Mouse (Mus musculus): ENCODE measurements around the gene Nup85.

Nup85 gene

DNA sequence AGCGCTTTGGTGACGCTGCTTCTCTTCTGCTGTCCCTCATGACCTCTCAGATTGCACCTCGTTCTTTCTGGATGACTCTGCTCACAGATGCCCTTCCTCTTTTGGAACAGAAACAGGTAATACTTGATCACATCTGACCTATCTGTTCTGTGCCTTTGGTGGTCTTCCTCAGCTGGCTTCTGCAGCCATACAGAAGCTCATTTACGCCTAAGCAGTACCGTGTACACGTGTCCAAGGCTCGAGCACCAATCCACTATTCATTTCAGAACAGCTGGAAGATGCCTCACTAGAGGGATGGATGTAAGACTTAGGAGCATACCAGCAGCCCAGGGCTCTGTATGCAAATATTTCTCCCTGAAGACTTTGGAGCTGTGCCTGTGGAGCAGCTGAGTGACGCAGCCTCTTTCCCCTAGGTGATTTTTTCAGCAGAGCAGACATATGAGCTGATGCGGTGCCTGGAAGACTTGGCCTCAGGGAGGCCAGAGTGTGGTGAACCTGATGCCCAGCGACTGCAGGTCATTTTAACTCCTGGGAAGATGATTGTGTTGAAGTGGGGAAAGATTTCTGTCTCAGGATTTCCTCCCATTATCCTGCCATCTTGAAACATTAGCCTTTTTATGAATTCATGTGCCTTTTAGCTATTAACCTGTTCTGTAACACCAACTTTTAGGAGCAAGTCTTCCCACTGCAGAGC lies 18.8 kb downstream of the Nup85 start:
- no peak for DNase-seq (ENCODE audit: low read depth, low spot score)

GRCm38 (mm10) chr11:115584376-115585073 lies 20.3 kb downstream of the Nup85 start:
- DNase-seq (ENCODE audit: low read depth, low spot score), result no peak

DNA sequence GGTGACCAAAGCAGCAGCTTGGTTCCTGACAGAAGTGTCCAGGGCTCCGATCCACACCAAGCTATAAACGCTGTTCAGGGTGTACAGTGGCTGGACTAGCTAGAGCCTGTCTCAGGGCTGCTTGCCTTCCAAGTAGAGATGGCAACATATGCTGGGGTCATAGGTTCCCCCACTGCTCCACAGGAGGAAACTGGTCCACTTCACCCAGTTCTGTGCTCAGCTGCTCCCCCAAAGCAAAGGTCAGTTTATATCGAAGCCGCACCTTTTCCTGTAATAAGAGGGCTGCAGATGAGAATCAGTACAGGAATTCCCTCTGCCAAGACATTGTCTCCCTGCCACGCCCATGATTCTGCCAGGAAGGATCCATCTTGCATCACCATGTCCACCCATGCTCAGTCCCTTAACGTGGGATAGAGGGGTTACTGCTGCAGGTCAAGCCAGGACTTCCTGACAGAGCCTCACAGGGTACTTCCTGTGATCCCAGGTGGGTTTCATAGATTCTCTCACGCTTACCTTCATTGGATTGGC lies 21.4 kb downstream of the Nup85 start:
- no peak for DNase-seq (ENCODE audit: low read depth, low spot score)

GRCm38 (mm10) chr11:115586403-115586802 lies 22.2 kb downstream of the Nup85 start:
- no peak for DNase-seq (ENCODE audit: low read depth, low spot score)

GRCm38 (mm10) chr11:115587984-115588383 lies 23.8 kb downstream of the Nup85 start:
- DNase-seq (ENCODE audit: low read depth, low spot score), result no peak

- DNase-seq (ENCODE audit: low read depth, low spot score), result no peak
Observed at GRCm38 (mm10) chr11:115590526-115591075, 26.4 kb downstream of the Nup85 start.

- no peak for DNase-seq (ENCODE audit: low read depth, low spot score)
Observed at GRCm38 (mm10) chr11:115595209-115595608, 31.0 kb downstream of the Nup85 start.

DNA sequence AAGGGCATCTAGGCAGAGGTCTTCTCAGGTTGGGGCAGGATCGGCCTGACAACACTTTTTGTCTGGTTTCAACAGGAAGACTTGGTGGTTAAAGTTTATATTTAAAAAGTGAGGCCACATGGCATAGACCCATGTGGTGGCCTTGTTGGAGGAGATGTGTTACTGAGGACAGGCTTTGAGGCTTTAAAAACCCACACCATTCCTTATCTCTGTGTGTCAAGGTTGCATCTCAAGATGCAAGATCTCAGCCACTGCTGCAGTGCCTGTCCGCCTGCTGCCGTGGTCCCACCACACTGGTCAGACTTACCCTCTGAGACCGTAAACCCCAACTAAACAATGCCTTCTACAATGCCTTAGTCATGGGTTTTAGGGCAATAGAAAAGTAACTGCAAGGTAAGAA lies 34.1 kb downstream of the Nup85 start:
- no peak for DNase-seq (ENCODE audit: low read depth, low spot score)

- no peak for DNase-seq (ENCODE audit: low read depth, low spot score)
Observed at GRCm38 (mm10) chr11:115599722-115600121, 35.5 kb downstream of the Nup85 start.

DNA sequence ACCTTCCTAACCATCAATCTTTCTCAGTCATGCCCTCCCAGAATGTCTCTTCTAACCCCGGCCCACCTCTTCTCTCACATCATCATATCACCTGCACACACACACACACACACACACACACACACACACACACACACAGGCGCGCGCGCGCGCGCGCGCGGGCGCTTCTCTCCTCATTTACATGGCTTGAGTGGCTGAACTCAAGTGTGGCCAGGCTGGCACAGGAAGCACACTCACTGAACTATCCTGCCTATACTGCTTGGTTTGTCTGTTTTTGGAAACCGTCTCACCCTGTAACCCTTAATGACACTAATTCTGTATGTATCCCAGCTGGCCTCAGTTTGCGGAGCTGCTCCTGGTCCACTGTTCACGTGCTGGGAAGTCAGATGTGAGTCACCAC lies 36.5 kb downstream of the Nup85 start:
- no peak for DNase-seq (ENCODE audit: low read depth, low spot score)

DNA sequence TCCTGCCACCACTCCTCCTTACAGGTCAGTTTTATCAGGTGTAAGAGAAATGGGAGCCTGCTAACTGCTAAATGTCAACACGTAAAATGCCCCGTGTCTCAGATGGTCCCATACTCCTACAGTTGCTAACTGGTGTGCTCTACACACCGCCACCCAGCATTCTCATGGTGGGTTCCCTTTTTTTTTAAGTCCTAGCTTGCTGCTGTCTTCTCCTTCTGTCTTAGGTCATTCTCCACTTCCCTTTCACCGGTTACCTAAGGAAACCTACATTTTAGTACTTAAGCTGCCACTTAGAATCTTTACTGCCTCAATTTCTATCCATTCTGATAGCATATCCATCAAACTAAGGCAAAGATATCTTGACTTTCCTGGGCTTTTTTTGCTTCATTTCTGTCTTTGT lies 36.9 kb downstream of the Nup85 start:
- DNase-seq (ENCODE audit: low read depth, low spot score), result no peak

DNA sequence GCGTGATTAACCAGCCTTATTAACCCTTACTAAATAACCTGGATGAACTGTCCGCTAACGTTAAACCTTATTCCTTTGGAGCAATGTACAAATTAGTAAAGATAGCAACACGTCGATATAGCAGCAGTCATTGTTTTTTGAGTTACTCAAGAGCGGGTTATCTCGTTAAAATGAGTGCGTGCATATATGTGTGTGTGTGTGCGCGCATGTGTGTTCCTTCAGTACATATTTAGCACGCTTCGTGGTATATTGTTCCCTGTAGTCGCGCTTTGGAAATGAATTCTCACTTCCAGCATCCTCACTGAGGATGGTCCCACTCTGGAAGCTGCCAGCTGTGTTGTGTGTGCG lies 38.9 kb downstream of the Nup85 start:
- DNase-seq (ENCODE audit: low read depth, low spot score), result no peak

DNA sequence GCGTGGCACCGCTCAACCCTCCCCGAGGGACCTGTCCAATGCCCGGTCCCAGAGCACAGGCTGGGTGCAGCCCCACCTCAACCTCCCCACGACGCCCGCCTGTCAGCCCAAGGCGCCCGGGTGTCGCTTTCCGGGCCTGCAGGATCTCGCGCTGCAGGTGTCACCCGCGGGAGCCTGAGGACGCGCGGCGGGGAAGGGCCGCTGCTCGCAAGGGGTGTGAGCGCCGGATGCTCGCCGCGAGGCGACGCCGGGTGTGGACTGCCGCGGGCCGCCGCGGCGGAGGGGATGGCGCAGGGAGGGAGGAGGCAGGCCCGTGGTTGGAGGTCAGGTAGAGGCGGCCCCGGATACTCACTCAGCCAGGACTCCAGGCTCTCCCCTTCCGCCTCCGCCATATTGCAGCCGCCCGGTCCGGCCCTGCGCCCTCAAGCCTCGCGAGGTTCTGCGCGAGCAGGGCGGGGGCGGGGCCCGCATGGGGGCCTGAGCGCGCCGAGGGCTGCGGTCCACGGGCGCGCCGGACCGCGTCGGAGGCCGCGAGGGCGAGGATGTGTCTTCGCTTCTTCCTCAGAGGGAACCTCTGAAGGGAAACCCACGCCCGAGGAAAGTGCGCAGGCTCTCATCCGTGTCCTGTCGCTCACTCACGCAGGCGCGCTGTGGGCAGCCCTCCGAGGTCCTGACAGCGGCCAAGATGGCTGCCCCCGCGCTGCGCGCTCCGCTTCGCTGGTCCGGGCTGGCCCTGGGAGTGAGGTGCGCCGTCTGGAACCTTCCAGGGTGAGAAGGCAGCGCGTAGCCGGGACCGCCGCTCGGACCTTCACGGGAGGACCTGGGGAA lies 39.5 kb downstream of the Nup85 start, which contains the start of the genes Mrps7 and Gga3:
Mrps7 (plus strand) TSS at position 450 of the 828 bp plus-strand sequence.
Gga3 (minus strand) TSS at position 576 of the 828 bp plus-strand sequence.
- peak; percentile 82 for DNase-seq (ENCODE audit: low read depth, low spot score)

DNA sequence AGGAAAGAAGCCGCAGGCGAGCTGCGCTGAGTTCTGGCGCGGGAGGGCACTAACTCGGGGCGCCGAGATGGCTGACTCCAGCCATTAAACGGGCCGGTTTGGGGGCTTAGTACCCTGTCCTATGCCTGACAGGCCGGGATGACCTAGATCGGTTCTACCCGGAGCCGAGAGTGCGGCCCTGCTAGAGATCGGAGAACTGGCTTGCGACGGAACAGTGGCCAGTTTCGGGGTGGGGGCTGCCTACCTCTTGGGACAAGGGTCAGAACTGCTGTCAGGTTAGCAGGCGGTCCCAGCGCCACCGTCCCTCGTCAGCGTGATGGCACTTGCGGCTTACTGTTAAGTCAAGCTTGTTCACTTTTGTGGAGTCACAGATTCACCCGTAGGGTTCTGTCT lies 40.1 kb downstream of the Nup85 start:
- no peak for DNase-seq (ENCODE audit: low read depth, low spot score)

DNA sequence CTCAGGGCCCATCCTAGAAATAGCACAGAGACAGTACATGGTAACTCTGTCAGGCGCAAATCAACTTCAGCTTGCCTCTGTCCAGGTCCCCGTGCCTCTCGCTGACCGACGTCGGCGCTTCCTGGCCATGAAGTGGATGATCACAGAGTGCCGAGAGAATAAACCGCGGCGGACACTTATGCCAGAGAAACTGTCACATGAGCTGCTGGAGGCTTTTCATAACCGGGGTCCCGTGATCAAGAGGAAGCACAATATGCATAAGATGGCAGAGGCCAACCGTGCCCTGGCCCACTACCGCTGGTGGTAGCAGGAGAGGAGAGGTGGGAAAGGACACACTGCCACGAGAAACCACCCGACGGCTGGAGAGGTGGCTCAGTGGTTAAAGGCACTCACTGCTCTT lies 42.5 kb downstream of the Nup85 start:
- DNase-seq (ENCODE audit: low read depth, low spot score), result no peak

- DNase-seq (ENCODE audit: low read depth, low spot score), result no peak
Observed at GRCm38 (mm10) chr11:115608421-115609399, 44.5 kb downstream of the Nup85 start.

- no peak for DNase-seq (ENCODE audit: low read depth, low spot score)
Observed at GRCm38 (mm10) chr11:115609576-115609975, 45.3 kb downstream of the Nup85 start.

- DNase-seq (ENCODE audit: low read depth, low spot score), result no peak
Observed at GRCm38 (mm10) chr11:115611173-115611572, 46.9 kb downstream of the Nup85 start.

- no peak for DNase-seq (ENCODE audit: low read depth, low spot score)
Observed at GRCm38 (mm10) chr11:115612059-115612409, 47.8 kb downstream of the Nup85 start.

- DNase-seq (ENCODE audit: low read depth, low spot score), result peak; percentile 95
Observed at GRCm38 (mm10) chr11:115612410-115613137, 48.3 kb downstream of the Nup85 start, which contains the start of gene Mif4gd. TSS of gene Mif4gd (minus strand) at chr11:115612969.

Data from WW6 (cell line).